ENCODE assay signal across 8 mouse cellular contexts in the genomic region with DNA sequence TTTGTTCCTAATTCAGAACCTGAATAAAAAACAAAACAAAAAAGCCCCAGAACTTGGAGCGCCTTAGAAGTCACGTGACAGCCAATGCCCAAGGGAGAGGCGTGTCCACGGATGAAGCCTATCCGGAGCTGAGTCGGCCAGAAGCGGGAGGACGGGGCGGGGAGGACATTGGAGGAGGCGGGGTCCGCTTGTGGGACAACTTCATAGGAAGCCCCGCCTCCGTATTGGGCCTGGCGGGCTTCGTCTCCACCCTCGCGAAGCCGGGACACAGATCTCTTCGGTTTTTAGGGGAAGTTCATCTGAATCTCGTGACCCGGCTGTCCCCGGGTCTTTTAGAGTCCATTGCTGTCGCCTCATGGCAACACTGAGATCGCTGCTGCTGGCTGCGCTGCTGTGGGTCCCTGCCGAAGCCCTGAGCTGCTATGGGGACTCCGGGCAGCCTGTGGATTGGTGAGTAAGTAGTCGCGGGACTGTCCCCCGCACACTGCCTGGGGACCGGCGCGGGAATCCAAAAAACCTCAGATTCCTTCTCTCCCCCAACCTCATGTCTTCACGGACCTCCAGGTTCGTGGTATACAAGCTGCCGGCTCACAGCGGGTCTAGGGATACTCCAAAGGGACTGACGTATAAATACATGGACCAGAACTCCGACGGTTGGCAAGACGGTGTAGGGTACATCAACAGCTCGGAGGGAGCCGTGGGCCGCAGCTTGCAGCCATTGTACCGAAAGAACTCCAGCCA. TPM values are rescaled to one million over a fixed set of nuclear protein-coding genes. Genes with fewer than 3 reads are reported as not detected.
DNase-seq lines count a peak whose midpoint lies in the region; ATAC-seq lines count a peak whose summit lies in the region.

TSS of gene Dnase2a (plus strand) at position 140 of the 741 bp plus-strand sequence.

- no peak within 1 kb of the TSS; the same call in 1 of the 2 replicates for H3K27ac ChIP-seq in hindbrain, embryonic 13.5 days

- H3K4me3 ChIP-seq in hindbrain, embryonic 13.5 days = peak within 1 kb of the TSS; percentile 38

- peaks cover 62% of the 10 kb centered on the region for H3K27me3 ChIP-seq in hindbrain, embryonic 13.5 days

- peak within 1 kb of the TSS; percentile 56 for H3K4me2 ChIP-seq in hindbrain, embryonic 13.5 days

- DNase-seq in NIH3T3 (ENCODE audit: low read depth) = peak; percentile 99
- peak; percentile 80 to 88 for DNase-seq in cerebellum, postnatal 14 days
- DNase-seq in frontal cortex, postnatal 14 days (ENCODE audit: low spot score in 2 of 2) = peak; percentile 77 to 84
- DNase-seq in layer of hippocampus, postnatal 36 days = peak; percentile 76 to 83
- peak; percentile 100 for DNase-seq in lung, postnatal 36 days
- DNase-seq in retina, postnatal 1 day = peak; percentile 94
- peak; percentile 92 to 95 for DNase-seq in urinary bladder, adult 18-20 months (ENCODE audit: low spot score in 2 of 2)

- peak; percentile 77 for ATAC-seq in hindbrain, embryonic 13.5 days (ENCODE audit: low FRiP score)

- no peaks in the 10 kb centered on the region for H3K9me3 ChIP-seq in hindbrain, embryonic 13.5 days

- peaks cover 27% of the 10 kb centered on the region for H3K4me1 ChIP-seq in hindbrain, embryonic 13.5 days (replicated peaks)

- H3K36me3 ChIP-seq in hindbrain, embryonic 13.5 days = peaks cover 40% of the 10 kb centered on the region

- H3K9ac ChIP-seq in hindbrain, embryonic 13.5 days = peak within 1 kb of the TSS; percentile 58

- WGBS in hindbrain, embryonic 13.5 days = 1% methylated on average over 45 of the region's 45 CpGs

RNA-seq across cellular contexts. Expression of gene Dnase2a, which starts in this region (rescaled TPM):
- polyA plus RNA-seq in hindbrain, embryonic 13.5 days (2015; fragmentation: Nextera tagmentation; extraction: Ambion mirVana) = 5.8 and 6.0 TPM in 2 replicates
- total RNA-seq in layer of hippocampus, postnatal 36 days (2021) = 1 to 10 TPM; 3.2 to 3.9 TPM
